Mouse (Mus musculus) lung, postnatal 10 days (tissue): ENCODE measurements around the gene Rab7.
A peak's percentile ranks its signal among the peaks of the same experiment; 100 is the strongest.
"Not testable (repeated sequence)": the region's sequence is repeated elsewhere in the genome, so short reads cannot be mapped to it uniquely, and the experiment has no call there.

Experiments
- DNase-seq: peaks from one replicate; pipeline ENCODE4 v3.0.0; 2021

Rab7 gene

GRCm38 (mm10) chr6:88053228-88054080 is 8.4 kb upstream of the Rab7 start:
- peak; percentile 21 for DNase-seq

- no peak for DNase-seq
Observed at GRCm38 (mm10) chr6:88051206-88051605, 6.1 kb upstream of the Rab7 start.

- DNase-seq = no peak
Observed at GRCm38 (mm10) chr6:88049008-88049407, 3.9 kb upstream of the Rab7 start.

- DNase-seq = no peak
Observed at GRCm38 (mm10) chr6:88047853-88048252, 2.8 kb upstream of the Rab7 start.

GRCm38 (mm10) chr6:88045406-88045766 is 316 bp upstream of the Rab7 start:
- DNase-seq = no peak

GRCm38 (mm10) chr6:88044234-88044576 is 865 bp downstream of the Rab7 start:
- DNase-seq = no peak

GRCm38 (mm10) chr6:88042336-88042735 is 2.7 kb downstream of the Rab7 start:
- no peak for DNase-seq

- DNase-seq = peak; percentile 28
Observed at GRCm38 (mm10) chr6:88041221-88041620, 3.8 kb downstream of the Rab7 start.

GRCm38 (mm10) chr6:88039426-88039825 is 5.6 kb downstream of the Rab7 start:
- DNase-seq = no peak

- no peak for DNase-seq
Observed at GRCm38 (mm10) chr6:88037471-88038045, 7.5 kb downstream of the Rab7 start.

- DNase-seq = no peak
Observed at GRCm38 (mm10) chr6:88033504-88033903, 11.6 kb downstream of the Rab7 start.

GRCm38 (mm10) chr6:88030432-88030831 is 14.6 kb downstream of the Rab7 start:
- no peak for DNase-seq

- no peak for DNase-seq
Observed at GRCm38 (mm10) chr6:88027390-88027789, 17.7 kb downstream of the Rab7 start.

GRCm38 (mm10) chr6:88023316-88023890 is 21.7 kb downstream of the Rab7 start:
- no peak for DNase-seq

GRCm38 (mm10) chr6:88019154-88019553 is 25.9 kb downstream of the Rab7 start:
- no peak for DNase-seq

- no peak for DNase-seq
Observed at GRCm38 (mm10) chr6:88017821-88018220, 27.2 kb downstream of the Rab7 start.

GRCm38 (mm10) chr6:88015797-88016196 is 29.3 kb downstream of the Rab7 start:
- DNase-seq = no peak

- no peak for DNase-seq
Observed at GRCm38 (mm10) chr6:88013456-88013855, 31.6 kb downstream of the Rab7 start.

GRCm38 (mm10) chr6:88012601-88013000 is 32.5 kb downstream of the Rab7 start:
- DNase-seq = peak; percentile 19

- DNase-seq = peak; percentile 59
Observed at GRCm38 (mm10) chr6:88011106-88011505, 34.0 kb downstream of the Rab7 start.

GRCm38 (mm10) chr6:88009209-88009608 is 35.9 kb downstream of the Rab7 start:
- no peak for DNase-seq

GRCm38 (mm10) chr6:88004773-88005172 is 40.3 kb downstream of the Rab7 start:
- not testable (repeated sequence) for DNase-seq

GRCm38 (mm10) chr6:88003439-88003838 is 41.6 kb downstream of the Rab7 start:
- no peak for DNase-seq

- no peak for DNase-seq
Observed at GRCm38 (mm10) chr6:87998358-87998757, 46.7 kb downstream of the Rab7 start.
